Mouse (Mus musculus): Measurements from ENCODE around the gene Smim15. TPM values are rescaled to one million over a fixed set of nuclear protein-coding genes. Genes with fewer than 3 reads are reported as not detected.

Gene Smim15
- 109 and 139 TPM in 2 replicates for polyA plus RNA-seq (2011; ENCODE audit: insufficient read length, low read depth, missing spikeins)

- Histone ChIP-seq H3K4me3 (ENCODE audit: insufficient read depth, low read length) (peak within 1 kb of the TSS; percentile 93), H3K27ac (ENCODE audit: insufficient read depth, low read length) (peak within 1 kb of the TSS; percentile 93), H3K4me1 (ENCODE audit: control insufficient read depth, insufficient read depth, low read length) (peaks cover 20% of the 10 kb centered on the region)
- TF ChIP-seq CTCF (IDR thresholded peaks at IDR 0.05; ENCODE audit: borderline replicate concordance, insufficient read depth, low read length) (no peak), POLR2A (IDR thresholded peaks at IDR 0.05; ENCODE audit: low read depth, low read length) (peak; percentile 92)
These were observed at the start of gene Smim15 for GRCm38 (mm10) chr13:108044222-108044941. Gene Smim15, plus strand, starts transcription at chr13:108044446.

GRCm38 (mm10) chr13:107995211-107995610 is 49.0 kb upstream of the Smim15 start:
- Histone ChIP-seq H3K27ac (ENCODE audit: insufficient read depth, low read length) (no peak overlapping the region), H3K4me3 (ENCODE audit: insufficient read depth, low read length) (no peak overlapping the region), H3K4me1 (ENCODE audit: control insufficient read depth, insufficient read depth, low read length) (no peaks in the 10 kb centered on the region)
- no peak for TF ChIP-seq POLR2A (IDR thresholded peaks at IDR 0.05; ENCODE audit: low read depth, low read length)
- TF ChIP-seq CTCF (IDR thresholded peaks at IDR 0.05; ENCODE audit: borderline replicate concordance, insufficient read depth, low read length): no peak

GRCm38 (mm10) chr13:107996301-107996700 is 47.9 kb upstream of the Smim15 start:
- H3K4me1 ChIP-seq (ENCODE audit: control insufficient read depth, insufficient read depth, low read length): no peaks in the 10 kb centered on the region
- no peak for TF ChIP-seq CTCF (IDR thresholded peaks at IDR 0.05; ENCODE audit: borderline replicate concordance, insufficient read depth, low read length)
- TF ChIP-seq POLR2A (IDR thresholded peaks at IDR 0.05; ENCODE audit: low read depth, low read length): no peak
- H3K4me3 ChIP-seq (ENCODE audit: insufficient read depth, low read length): no peak overlapping the region
- H3K27ac ChIP-seq (ENCODE audit: insufficient read depth, low read length): no peak overlapping the region

- TF ChIP-seq CTCF (IDR thresholded peaks at IDR 0.05; ENCODE audit: borderline replicate concordance, insufficient read depth, low read length) (no peak), POLR2A (IDR thresholded peaks at IDR 0.05; ENCODE audit: low read depth, low read length) (no peak)
- H3K4me3 ChIP-seq (ENCODE audit: insufficient read depth, low read length): no peak overlapping the region
- H3K4me1 ChIP-seq (ENCODE audit: control insufficient read depth, insufficient read depth, low read length): no peaks in the 10 kb centered on the region
- H3K27ac ChIP-seq (ENCODE audit: insufficient read depth, low read length): no peak overlapping the region
These were observed 36.4 kb upstream of the Smim15 start for GRCm38 (mm10) chr13:108007861-108008260.

- no peak overlapping the region for H3K4me3 ChIP-seq (ENCODE audit: insufficient read depth, low read length)
- TF ChIP-seq CTCF (IDR thresholded peaks at IDR 0.05; ENCODE audit: borderline replicate concordance, insufficient read depth, low read length): no peak
- TF ChIP-seq POLR2A (IDR thresholded peaks at IDR 0.05; ENCODE audit: low read depth, low read length): no peak
- no peak overlapping the region for H3K27ac ChIP-seq (ENCODE audit: insufficient read depth, low read length)
- H3K4me1 ChIP-seq (ENCODE audit: control insufficient read depth, insufficient read depth, low read length): no peaks in the 10 kb centered on the region
These were observed 31.1 kb upstream of the Smim15 start for GRCm38 (mm10) chr13:108013110-108013509.

- no peak overlapping the region for H3K4me3 ChIP-seq (ENCODE audit: insufficient read depth, low read length)
- TF ChIP-seq CTCF (IDR thresholded peaks at IDR 0.05; ENCODE audit: borderline replicate concordance, insufficient read depth, low read length) (no peak), POLR2A (IDR thresholded peaks at IDR 0.05; ENCODE audit: low read depth, low read length) (no peak)
- no peaks in the 10 kb centered on the region for H3K4me1 ChIP-seq (ENCODE audit: control insufficient read depth, insufficient read depth, low read length)
- no peak overlapping the region for H3K27ac ChIP-seq (ENCODE audit: insufficient read depth, low read length)
These were observed 30.4 kb upstream of the Smim15 start for GRCm38 (mm10) chr13:108013839-108014238.

- TF ChIP-seq POLR2A (IDR thresholded peaks at IDR 0.05; ENCODE audit: low read depth, low read length) (no peak), CTCF (IDR thresholded peaks at IDR 0.05; ENCODE audit: borderline replicate concordance, insufficient read depth, low read length) (no peak)
- Histone ChIP-seq H3K27ac (ENCODE audit: insufficient read depth, low read length) (no peak overlapping the region), H3K4me3 (ENCODE audit: insufficient read depth, low read length) (no peak overlapping the region), H3K4me1 (ENCODE audit: control insufficient read depth, insufficient read depth, low read length) (no peaks in the 10 kb centered on the region)
These were observed 29.1 kb upstream of the Smim15 start for GRCm38 (mm10) chr13:108015166-108015565.

- TF ChIP-seq POLR2A (IDR thresholded peaks at IDR 0.05; ENCODE audit: low read depth, low read length): no peak
- no peak for TF ChIP-seq CTCF (IDR thresholded peaks at IDR 0.05; ENCODE audit: borderline replicate concordance, insufficient read depth, low read length)
- H3K27ac ChIP-seq (ENCODE audit: insufficient read depth, low read length): no peak overlapping the region
- no peak overlapping the region for H3K4me3 ChIP-seq (ENCODE audit: insufficient read depth, low read length)
- no peaks in the 10 kb centered on the region for H3K4me1 ChIP-seq (ENCODE audit: control insufficient read depth, insufficient read depth, low read length)
These were observed 26.9 kb upstream of the Smim15 start for GRCm38 (mm10) chr13:108017349-108017748.

GRCm38 (mm10) chr13:108025802-108026201 is 18.4 kb upstream of the Smim15 start:
- Histone ChIP-seq H3K4me3 (ENCODE audit: insufficient read depth, low read length) (no peak overlapping the region), H3K27ac (ENCODE audit: insufficient read depth, low read length) (no peak overlapping the region), H3K4me1 (ENCODE audit: control insufficient read depth, insufficient read depth, low read length) (no peaks in the 10 kb centered on the region)
- TF ChIP-seq POLR2A (IDR thresholded peaks at IDR 0.05; ENCODE audit: low read depth, low read length) (no peak), CTCF (IDR thresholded peaks at IDR 0.05; ENCODE audit: borderline replicate concordance, insufficient read depth, low read length) (no peak)

GRCm38 (mm10) chr13:108032789-108033188 is 11.5 kb upstream of the Smim15 start:
- TF ChIP-seq CTCF (IDR thresholded peaks at IDR 0.05; ENCODE audit: borderline replicate concordance, insufficient read depth, low read length) (no peak), POLR2A (IDR thresholded peaks at IDR 0.05; ENCODE audit: low read depth, low read length) (no peak)
- Histone ChIP-seq H3K4me1 (ENCODE audit: control insufficient read depth, insufficient read depth, low read length) (no peaks in the 10 kb centered on the region), H3K4me3 (ENCODE audit: insufficient read depth, low read length) (no peak overlapping the region), H3K27ac (ENCODE audit: insufficient read depth, low read length) (no peak overlapping the region)
